Mouse (Mus musculus) limb, embryonic 11.5 days (tissue): Measurements from ENCODE around the gene Hcls1. TPM values are rescaled to one million over a fixed set of nuclear protein-coding genes. Genes with fewer than 3 reads are reported as not detected.

Experiments used
- ATAC-seq: fragments of 200-750 bp; cut with Nextera tagmentation; 2 replicates; pipeline ENCODE4 v1.8.0; 2017; ENCODE audit warnings: low read depth; ENCODE audit not compliant: insufficient number of reproducible peaks, low FRiP score, low TSS enrichment
- DNase-seq: peaks from one replicate; pipeline ENCODE4 v3.0.0-alpha.2; 2015; ENCODE audit warnings: low spot score
- H3K27ac ChIP-seq: fragments of 300-500 bp; sonication (generic); replicated peaks from 2 replicates; pipeline ENCODE4 v1.5.1; 2014; ENCODE audit warnings: low read depth, mild to moderate bottlenecking, low read length
- H3K27me3 ChIP-seq: fragments of 300-500 bp; sonication (generic); 2 replicates; pipeline ENCODE4 v1.6.1; 2014; ENCODE audit warnings: mild to moderate bottlenecking, low read length, mixed read lengths; ENCODE audit not compliant: control insufficient read depth, insufficient read depth
- H3K36me3 ChIP-seq: fragments of 300-500 bp; sonication (generic); 2 replicates; pipeline ENCODE4 v1.6.1; 2014; ENCODE audit warnings: mild to moderate bottlenecking, low read length, moderate library complexity, mixed read lengths; ENCODE audit not compliant: control insufficient read depth, insufficient read depth
- H3K4me1 ChIP-seq: fragments of 300-500 bp; sonication (generic); 2 replicates; pipeline ENCODE4 v1.6.1; 2014; ENCODE audit warnings: low read length, mixed read lengths; ENCODE audit not compliant: control insufficient read depth, insufficient read depth
- H3K4me2 ChIP-seq: fragments of 300-500 bp; sonication (generic); 2 replicates; pipeline ENCODE4 v1.6.1; 2014; ENCODE audit warnings: low read depth, mild to moderate bottlenecking, moderate library complexity; ENCODE audit not compliant: severe bottlenecking
- H3K4me3 ChIP-seq: fragments of 300-500 bp; sonication (generic); 2 replicates; pipeline ENCODE4 v1.5.1; 2014; ENCODE audit warnings: low read depth, low read length
- H3K9ac ChIP-seq: fragments of 300-500 bp; sonication (generic); 2 replicates; pipeline ENCODE4 v1.6.1; 2014; ENCODE audit warnings: mild to moderate bottlenecking, low read length
- H3K9me3 ChIP-seq: fragments of 300-500 bp; sonication (generic); 2 replicates; pipeline ENCODE4 v1.6.1; 2016; ENCODE audit warnings: low read length; ENCODE audit not compliant: control insufficient read depth
- WGBS: fragments of 180-500 bp; shearing (Covaris S2); extraction: QIAGEN DNeasy Blood & Tissue Kit; methylation state at CpG from one replicate; pipeline ENCODE4 v1.1.7; 2014; 5-methylcytosine and 5-hydroxymethylcytosine counted together
- polyA plus RNA-seq: library from polyadenylated mRNA; unstranded; fragments of >200 nt; fragmentation: Nextera tagmentation; extraction: Ambion mirVana; gene quantifications from 2 replicates; pipeline ENCODE4 v1.2.1, GENCODE M21; 2014

Hcls1 gene
- polyA plus RNA-seq, 1 experiment from 2014 or later, result 1.0 TPM

GRCm38 (mm10) chr16:36932546-36932945 is 2.2 kb upstream of the Hcls1 start:
- no peaks in the 10 kb centered on the region for H3K4me1 ChIP-seq
- H3K9ac ChIP-seq, result no peak overlapping the region
- DNase-seq (no peak), ATAC-seq (no peak)
- H3K27me3 ChIP-seq, result no peaks in the 10 kb centered on the region
- no peak overlapping the region for H3K4me3 ChIP-seq
- no peak overlapping the region for H3K27ac ChIP-seq
- 98% methylated on average over 6 of the region's 6 CpGs for WGBS
- H3K4me2 ChIP-seq, result no peak overlapping the region
- H3K9me3 ChIP-seq, result no peaks in the 10 kb centered on the region
- peaks cover 4% of the 10 kb centered on the region; the same call in 1 of the 2 replicates for H3K36me3 ChIP-seq

- no peak for ATAC-seq
- Histone ChIP-seq H3K9ac (no peak overlapping the region), H3K4me1 (no peaks in the 10 kb centered on the region), H3K9me3 (no peaks in the 10 kb centered on the region), H3K27me3 (no peaks in the 10 kb centered on the region), H3K4me3 (no peak overlapping the region), H3K36me3 (no peaks in the 10 kb centered on the region; the same call in 1 of the 2 replicates), H3K27ac (no peak overlapping the region), H3K4me2 (no peak overlapping the region)
- DNase-seq, result no peak
- WGBS, result 67% methylated on average over 6 of the region's 6 CpGs
Measured at GRCm38 (mm10) chr16:36934131-36934840, 497 bp upstream of the Hcls1 start.

- Histone ChIP-seq H3K9ac (no peak overlapping the region), H3K9me3 (no peaks in the 10 kb centered on the region), H3K36me3 (no peaks in the 10 kb centered on the region; the same call in 1 of the 2 replicates), H3K27me3 (no peaks in the 10 kb centered on the region), H3K4me1 (no peaks in the 10 kb centered on the region), H3K4me3 (no peak overlapping the region), H3K27ac (no peak overlapping the region), H3K4me2 (no peak overlapping the region)
- ATAC-seq, result no peak
- no peak for DNase-seq
- 73% methylated on average over 3 of the region's 3 CpGs for WGBS
Measured at GRCm38 (mm10) chr16:36935814-36936213, 1.0 kb downstream of the Hcls1 start.

GRCm38 (mm10) chr16:36941137-36941727 is 6.4 kb downstream of the Hcls1 start:
- H3K36me3 ChIP-seq, result no peaks in the 10 kb centered on the region
- ATAC-seq (no peak), DNase-seq (no peak)
- no peak overlapping the region for H3K4me3 ChIP-seq
- H3K4me1 ChIP-seq, result no peaks in the 10 kb centered on the region
- no peak overlapping the region for H3K27ac ChIP-seq
- no peak overlapping the region for H3K9ac ChIP-seq
- H3K9me3 ChIP-seq, result no peaks in the 10 kb centered on the region
- H3K27me3 ChIP-seq, result no peaks in the 10 kb centered on the region
- WGBS, result 78% methylated on average over 6 of the region's 6 CpGs
- no peak overlapping the region for H3K4me2 ChIP-seq

GRCm38 (mm10) chr16:36941895-36942294 is 7.1 kb downstream of the Hcls1 start:
- H3K4me2 ChIP-seq, result no peak overlapping the region
- H3K27ac ChIP-seq, result no peak overlapping the region
- no peak for ATAC-seq
- no peaks in the 10 kb centered on the region for H3K9me3 ChIP-seq
- no peaks in the 10 kb centered on the region for H3K36me3 ChIP-seq
- DNase-seq, result no peak
- WGBS, result 96% methylated on average over 4 of the region's 4 CpGs
- no peak overlapping the region for H3K4me3 ChIP-seq
- H3K4me1 ChIP-seq, result no peaks in the 10 kb centered on the region
- H3K27me3 ChIP-seq, result no peaks in the 10 kb centered on the region
- H3K9ac ChIP-seq, result no peak overlapping the region

GRCm38 (mm10) chr16:36943591-36943990 is 8.8 kb downstream of the Hcls1 start:
- Histone ChIP-seq H3K9me3 (no peaks in the 10 kb centered on the region), H3K27ac (no peak overlapping the region), H3K27me3 (no peaks in the 10 kb centered on the region), H3K4me1 (no peaks in the 10 kb centered on the region), H3K36me3 (no peaks in the 10 kb centered on the region), H3K9ac (no peak overlapping the region), H3K4me3 (no peak overlapping the region), H3K4me2 (no peak overlapping the region)
- no peak for DNase-seq
- no peak for ATAC-seq
- 93% methylated on average over 3 of the region's 3 CpGs for WGBS

GRCm38 (mm10) chr16:36944895-36945424 is 10.2 kb downstream of the Hcls1 start:
- Histone ChIP-seq H3K9ac (no peak overlapping the region), H3K9me3 (no peaks in the 10 kb centered on the region), H3K4me1 (no peaks in the 10 kb centered on the region), H3K4me2 (no peak overlapping the region), H3K4me3 (no peak overlapping the region), H3K27me3 (no peaks in the 10 kb centered on the region), H3K36me3 (no peaks in the 10 kb centered on the region), H3K27ac (no peak overlapping the region)
- WGBS, result 56% methylated on average over 12 of the region's 12 CpGs
- no peak for DNase-seq
- ATAC-seq, result no peak

- Histone ChIP-seq H3K4me1 (no peaks in the 10 kb centered on the region), H3K9me3 (no peaks in the 10 kb centered on the region), H3K36me3 (no peaks in the 10 kb centered on the region), H3K9ac (no peak overlapping the region), H3K4me3 (no peak overlapping the region), H3K4me2 (no peak overlapping the region), H3K27ac (no peak overlapping the region), H3K27me3 (no peaks in the 10 kb centered on the region)
- WGBS, result 82% methylated on average over 8 of the region's 8 CpGs
- no peak for ATAC-seq
- DNase-seq, result no peak
Measured at GRCm38 (mm10) chr16:36946459-36947159, 11.8 kb downstream of the Hcls1 start.
